Mouse (Mus musculus) kidney, adult 2 months (tissue): ENCODE results near the gene Cbfb. TPM values are rescaled to one million over a fixed set of nuclear protein-coding genes. Genes with fewer than 3 reads are reported as not detected.

Experiments used
- DNase-seq: peaks from one replicate; pipeline ENCODE4 v3.0.0; 2021
- H3K27ac ChIP-seq: fragments of 200-500 bp; 2 replicates; pipeline ENCODE4 v1.5.1; 2012; ENCODE audit warnings: low read depth, low read length, control low read depth, inconsistent platforms; ENCODE audit not compliant: insufficient read depth
- H3K27me3 ChIP-seq: fragments of 200-500 bp; replicated peaks from 2 replicates; pipeline ENCODE4 v1.6.1; 2012; ENCODE audit warnings: mild to moderate bottlenecking, moderate library complexity, low read length, inconsistent platforms; ENCODE audit not compliant: control insufficient read depth, insufficient read depth
- H3K36me3 ChIP-seq: fragments of 200-500 bp; 2 replicates; pipeline ENCODE4 v1.6.1; 2012; ENCODE audit warnings: mild to moderate bottlenecking, moderate library complexity, low read length, inconsistent platforms; ENCODE audit not compliant: control insufficient read depth, insufficient read depth
- H3K4me1 ChIP-seq: fragments of 200-500 bp; 2 replicates; pipeline ENCODE4 v1.6.1; 2011; ENCODE audit warnings: low read length; ENCODE audit not compliant: control insufficient read depth, insufficient read depth
- H3K4me3 ChIP-seq: fragments of 200-500 bp; 2 replicates; pipeline ENCODE4 v1.5.1; 2011; ENCODE audit warnings: mild to moderate bottlenecking, low read depth, low read length, control low read depth; ENCODE audit not compliant: insufficient read depth
- CTCF ChIP-seq: fragments of 200-500 bp; conservative IDR thresholded peaks from 2 replicates; pipeline ENCODE4 v1.5.1; 2011; ENCODE audit warnings: low read depth, mild to moderate bottlenecking, control low read depth, low read length, moderate library complexity, mixed read lengths; ENCODE audit not compliant: insufficient read depth, insufficient read length
- POLR2A ChIP-seq: fragments of 200-500 bp; IDR thresholded peaks from one replicate; pipeline ENCODE4 v1.6.1; 2011; ENCODE audit warnings: low read depth, low read length, control low read depth
- WGBS: fragments of 180-500 bp; shearing (Covaris S2); methylation state at CpG from one replicate; pipeline ENCODE4 v1.1.7; 2018; 5-methylcytosine and 5-hydroxymethylcytosine counted together
- polyA plus RNA-seq: library from polyadenylated mRNA; depleted of rRNA; stranded (reverse); fragments of >200 nt; gene quantifications from 2 replicates; pipeline ENCODE4 v1.2.3, GENCODE M21; 2012; rRNA removed

Cbfb gene
- polyA plus RNA-seq, 1 experiment, result 6.1 TPM

DNA sequence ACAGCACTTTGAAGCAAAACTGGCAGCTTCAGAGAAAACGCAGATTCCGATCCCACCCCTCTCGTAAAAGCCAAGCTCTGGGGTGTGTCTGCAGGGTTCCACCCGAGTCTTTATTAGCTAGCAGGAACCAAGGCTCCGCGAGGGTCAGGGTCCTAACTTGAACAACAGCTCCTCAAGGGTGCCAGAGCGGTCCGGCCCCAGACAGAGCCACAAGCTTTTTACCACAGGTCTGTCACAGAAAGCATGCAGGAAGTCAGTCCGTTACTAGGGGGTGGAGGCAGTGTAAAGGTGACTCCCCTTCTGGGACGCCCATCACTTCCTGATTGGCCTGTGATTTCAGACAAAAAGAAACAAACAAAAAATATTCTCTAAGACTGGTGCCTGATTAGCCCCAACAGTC lies 94.7 kb downstream of the Cbfb start:
- TF ChIP-seq POLR2A, result no peak
- no peak for TF ChIP-seq CTCF
- Histone ChIP-seq H3K27ac (0 out of 2 replicates have a peak overlapping the region, but pooled peaks have one; percentile 26), H3K27me3 (no peaks in the 10 kb centered on the region), H3K4me3 (peak overlapping the region; percentile 99), H3K4me1 (peaks cover 3% of the 10 kb centered on the region; the same call in 1 of the 2 replicates), H3K36me3 (peaks cover 1% of the 10 kb centered on the region)
- WGBS, result 7% methylated on average over 10 of the region's 10 CpGs
- peak; percentile 60 for DNase-seq

GRCm38 (mm10) chr8:105266775-105267174 lies 96.3 kb downstream of the Cbfb start:
- no peaks in the 10 kb centered on the region for H3K27me3 ChIP-seq
- H3K4me1 ChIP-seq, result peaks cover 3% of the 10 kb centered on the region; the same call in 1 of the 2 replicates
- H3K27ac ChIP-seq, result no peak overlapping the region
- DNase-seq, result no peak
- TF ChIP-seq POLR2A (no peak), CTCF (no peak)
- no peak overlapping the region for H3K4me3 ChIP-seq
- peaks cover 1% of the 10 kb centered on the region for H3K36me3 ChIP-seq
- WGBS, result 81% methylated on average over 13 of the region's 13 CpGs

Other genes with a start within 250 kb of the Cbfb start
- gene Ces2e, start 244.4 kb upstream of the Cbfb start, polyA plus RNA-seq, result 19.7 and 20.3 TPM in 2 replicates
- gene Ces2f, start 223.3 kb upstream of the Cbfb start, polyA plus RNA-seq, result 0.08 and 0.10 TPM in 2 replicates
- 9.3 and 11.9 TPM in 2 replicates for gene Ces2g, start 209.0 kb upstream of the Cbfb start, polyA plus RNA-seq
- 0.48 and 0.53 TPM in 2 replicates for gene Ces2h, start 169.8 kb upstream of the Cbfb start, polyA plus RNA-seq
- 0.09 and 0.14 TPM in 2 replicates for gene Ces3a, start 122.1 kb upstream of the Cbfb start, polyA plus RNA-seq
- gene Ces3b, start 86.9 kb upstream of the Cbfb start, polyA plus RNA-seq, result 0.08 TPM in 1 of 2 replicates, not detected in the other
- gene Ces4a, start 38.9 kb upstream of the Cbfb start, polyA plus RNA-seq, result 0.03 TPM in 1 of 2 replicates, not detected in the other
- gene D230025D16Rik, start 54.5 kb downstream of the Cbfb start, polyA plus RNA-seq, result 22.1 and 23.2 TPM in 2 replicates
- 4.8 and 5.3 TPM in 2 replicates for gene B3gnt9, start 84.5 kb downstream of the Cbfb start, polyA plus RNA-seq
- 13.1 and 13.5 TPM in 2 replicates for gene Tradd, start 93.9 kb downstream of the Cbfb start, polyA plus RNA-seq
- gene Fbxl8, start 94.0 kb downstream of the Cbfb start, polyA plus RNA-seq, result 6.9 and 8.3 TPM in 2 replicates
- gene Hsf4, start 99.1 kb downstream of the Cbfb start, polyA plus RNA-seq, result 2.1 and 2.7 TPM in 2 replicates
- gene Nol3, start 105.5 kb downstream of the Cbfb start, polyA plus RNA-seq, result 4.8 and 5.6 TPM in 2 replicates
- gene 4931428F04Rik, start 119.2 kb downstream of the Cbfb start, polyA plus RNA-seq, result 2.1 and 2.5 TPM in 2 replicates
- gene Exoc3l, start 125.4 kb downstream of the Cbfb start, polyA plus RNA-seq, result 11.7 and 15.3 TPM in 2 replicates
- gene E2f4, start 127.0 kb downstream of the Cbfb start, polyA plus RNA-seq, result 88.1 and 93.5 TPM in 2 replicates
- gene Elmo3, start 134.9 kb downstream of the Cbfb start, polyA plus RNA-seq, result 49.6 and 60.3 TPM in 2 replicates
- gene Lrrc29, start 155.6 kb downstream of the Cbfb start, polyA plus RNA-seq, result 11.0 and 14.1 TPM in 2 replicates
- gene Tmem208, start 155.7 kb downstream of the Cbfb start, polyA plus RNA-seq, result 113 and 116 TPM in 2 replicates
- gene Fhod1, start 177.3 kb downstream of the Cbfb start, polyA plus RNA-seq, result 18.2 and 20.0 TPM in 2 replicates
- 1.9 and 2.5 TPM in 2 replicates for gene Slc9a5, start 178.2 kb downstream of the Cbfb start, polyA plus RNA-seq
- gene Plekhg4, start 202.6 kb downstream of the Cbfb start, polyA plus RNA-seq, result 0.14 and 0.18 TPM in 2 replicates
- gene Kctd19, start 242.8 kb downstream of the Cbfb start, polyA plus RNA-seq, result 0.08 and 0.17 TPM in 2 replicates
- 0.33 and 0.45 TPM in 2 replicates for gene Lrrc36, start 242.9 kb downstream of the Cbfb start, polyA plus RNA-seq